Mouse (Mus musculus) cerebellum, adult (tissue): ENCODE data around the gene Cacna1e.
A peak's percentile ranks its signal among the peaks of the same experiment; 100 is the strongest.

ENCODE experiments used
- ATAC-seq: cut with Nextera tagmentation; 2 replicates; pipeline ENCODE4 v1.9.2; 2017; ENCODE audit warnings: mild to moderate bottlenecking, moderate library complexity, mixed read lengths; ENCODE audit not compliant: insufficient number of reproducible peaks, low FRiP score, low TSS enrichment

Gene Cacna1e

GRCm38 (mm10) chr1:154841057-154841630, 43.2 kb downstream of the Cacna1e start:
- ATAC-seq: no peak

DNA sequence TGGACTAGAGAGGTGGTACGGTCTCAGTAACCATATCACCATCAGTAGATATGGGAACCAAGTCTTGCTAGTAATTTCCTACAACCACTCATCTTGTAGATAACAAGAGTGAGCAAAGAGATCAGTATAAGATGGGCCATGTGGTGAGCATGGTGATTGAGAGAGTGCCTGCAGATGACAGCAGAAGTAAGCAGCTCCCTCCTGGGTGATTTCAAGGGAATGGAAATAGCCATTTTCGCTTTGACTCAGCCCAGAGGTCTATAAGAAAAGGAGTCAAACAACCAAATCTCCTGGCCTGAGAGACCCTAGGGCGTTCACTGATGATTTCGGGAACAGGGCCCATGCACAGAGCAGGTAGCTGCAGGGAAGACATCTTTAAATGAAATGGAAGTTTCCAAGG, 45.0 kb downstream of the Cacna1e start:
- ATAC-seq: no peak

- ATAC-seq: no peak
These were observed 47.8 kb downstream of the Cacna1e start for GRCm38 (mm10) chr1:154836473-154836872.

- ATAC-seq: no peak
These were observed 52.1 kb downstream of the Cacna1e start for GRCm38 (mm10) chr1:154832168-154832539.

DNA sequence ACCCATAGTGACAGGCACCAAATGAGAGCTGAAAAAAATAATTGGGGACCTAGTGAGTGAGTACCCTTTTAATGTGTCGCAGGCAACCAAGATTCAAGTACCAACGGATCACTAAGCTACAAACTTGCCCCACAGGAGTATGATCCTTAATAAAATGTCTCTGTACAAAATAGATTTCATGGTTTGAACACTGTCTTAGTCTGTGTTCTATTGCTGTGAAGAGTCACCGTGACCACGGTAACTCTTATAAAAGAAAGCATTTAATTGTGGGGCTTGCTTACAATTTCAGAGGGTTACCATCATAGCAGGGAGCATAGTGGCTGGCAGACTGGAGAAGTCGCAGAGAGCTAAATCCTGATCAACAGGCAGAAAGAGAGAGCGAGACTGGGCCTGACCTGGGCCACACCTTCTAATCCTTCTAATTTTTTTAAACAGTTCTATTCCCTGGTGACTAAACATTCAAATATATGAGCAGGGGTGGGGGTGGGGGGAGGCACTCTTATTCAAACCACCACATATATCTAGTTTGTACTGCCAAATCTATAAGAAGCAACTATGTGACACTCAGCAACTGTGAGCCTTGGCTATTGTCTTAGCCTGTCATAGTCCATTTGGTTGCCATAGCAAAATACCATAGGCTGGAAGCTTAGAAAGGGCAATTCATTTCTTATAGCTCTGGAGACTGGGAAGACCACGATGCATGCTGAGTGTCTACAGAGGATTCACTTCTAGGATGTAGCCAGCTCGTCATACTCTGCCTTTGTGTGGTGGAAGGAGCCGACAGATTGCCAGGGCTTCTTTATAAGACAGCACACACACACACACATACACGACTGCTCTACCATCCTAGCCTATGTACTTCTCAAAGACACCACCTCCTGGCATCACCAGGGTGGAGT, 52.8 kb downstream of the Cacna1e start:
- ATAC-seq: no peak

- ATAC-seq: no peak
These were observed 54.2 kb downstream of the Cacna1e start for GRCm38 (mm10) chr1:154830051-154830450.

DNA sequence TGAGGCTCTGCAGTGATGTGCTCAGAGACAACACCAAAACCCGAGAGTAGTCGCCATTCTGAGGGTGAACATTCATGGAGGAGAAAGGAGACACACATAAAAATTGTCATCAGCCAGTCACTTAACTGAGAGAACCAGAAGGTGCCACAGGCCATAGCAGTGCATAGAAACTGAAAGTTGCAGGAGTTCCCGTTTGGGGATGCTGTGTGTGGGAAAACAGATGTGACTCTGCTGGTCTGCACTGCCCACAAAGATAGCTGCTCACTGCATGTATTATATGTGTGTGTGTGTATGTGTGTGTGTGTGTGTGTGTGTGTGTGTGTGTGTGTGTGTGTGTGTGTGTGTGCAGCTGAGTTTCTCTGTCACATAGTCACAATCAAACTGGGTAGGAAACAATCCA, 61.2 kb downstream of the Cacna1e start:
- ATAC-seq: no peak

DNA sequence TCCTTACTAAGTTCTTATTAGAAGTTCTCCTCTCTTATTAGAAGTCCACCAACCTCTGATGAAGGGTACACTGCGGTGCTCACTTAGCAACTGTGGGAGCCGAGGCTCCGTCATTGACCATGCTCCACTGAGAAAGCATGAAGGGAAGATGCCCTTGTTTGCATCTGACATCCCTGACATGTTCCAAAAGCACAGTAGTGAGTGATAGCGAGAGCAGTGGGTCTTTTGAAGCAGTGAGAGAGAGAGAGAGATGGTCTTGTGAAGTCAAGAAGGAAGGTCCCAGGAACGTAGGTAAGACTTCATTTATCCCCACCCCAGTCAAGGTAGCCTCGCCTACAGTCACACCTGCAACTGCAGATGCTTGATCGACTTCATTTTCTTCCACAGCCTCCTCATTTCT, 63.9 kb downstream of the Cacna1e start:
- ATAC-seq: no peak

DNA sequence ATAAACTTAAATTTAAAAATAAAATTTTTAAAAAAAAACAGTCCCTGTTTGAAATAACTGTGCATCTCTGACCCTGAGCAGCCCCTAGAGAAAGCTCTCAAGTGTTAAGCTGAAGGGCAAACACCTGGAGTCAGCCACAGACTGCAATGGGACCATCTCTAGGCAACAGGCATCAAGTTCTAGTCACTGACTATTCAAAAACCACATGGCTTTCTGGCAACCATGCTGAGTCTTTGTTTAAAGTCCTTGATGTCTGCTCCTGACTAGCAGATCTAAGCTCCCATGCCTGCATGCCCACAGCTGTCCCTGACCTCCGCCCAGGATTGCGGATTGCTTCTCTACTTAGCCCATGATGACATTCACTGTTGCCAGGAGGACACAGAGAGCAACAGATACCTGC, 64.3 kb downstream of the Cacna1e start:
- no peak for ATAC-seq

DNA sequence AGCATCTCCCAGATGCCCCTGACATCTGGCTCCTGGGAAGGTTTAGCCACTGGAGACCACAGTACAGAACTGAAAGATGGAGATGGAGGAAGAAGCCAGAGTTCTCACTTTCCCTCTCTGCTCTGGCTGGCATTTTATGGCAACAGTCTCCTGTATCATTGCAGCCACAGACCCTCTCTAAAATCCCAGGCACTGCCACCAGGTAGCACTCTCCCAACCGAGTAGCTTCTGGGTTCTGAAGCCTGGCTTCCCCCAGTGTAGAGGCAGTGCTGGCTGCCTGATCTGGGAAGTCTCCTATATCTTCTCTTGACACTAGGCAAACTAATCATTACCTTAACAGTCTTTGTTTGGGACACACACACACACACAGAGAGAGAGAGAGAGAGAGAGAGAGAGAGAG, 65.6 kb downstream of the Cacna1e start:
- no peak for ATAC-seq

DNA sequence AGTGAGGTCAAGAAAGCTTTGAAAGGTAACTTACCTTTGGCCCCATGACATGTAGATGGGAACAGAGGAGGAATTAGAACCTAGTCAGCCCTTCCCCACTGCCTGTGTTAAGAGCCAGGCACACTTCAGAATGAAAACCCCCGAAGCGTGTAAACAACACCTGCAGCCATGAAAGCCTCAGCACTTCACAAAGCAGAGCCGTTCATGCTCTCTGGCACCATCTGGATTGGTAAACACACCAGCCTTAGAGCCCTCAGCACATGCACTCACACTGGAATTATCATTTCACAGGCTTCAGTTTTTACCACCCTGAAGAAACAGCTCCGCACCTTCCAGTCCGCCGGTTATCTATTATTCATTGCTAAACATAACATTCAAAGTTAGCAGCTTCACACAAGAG, 67.5 kb downstream of the Cacna1e start:
- no peak for ATAC-seq

DNA sequence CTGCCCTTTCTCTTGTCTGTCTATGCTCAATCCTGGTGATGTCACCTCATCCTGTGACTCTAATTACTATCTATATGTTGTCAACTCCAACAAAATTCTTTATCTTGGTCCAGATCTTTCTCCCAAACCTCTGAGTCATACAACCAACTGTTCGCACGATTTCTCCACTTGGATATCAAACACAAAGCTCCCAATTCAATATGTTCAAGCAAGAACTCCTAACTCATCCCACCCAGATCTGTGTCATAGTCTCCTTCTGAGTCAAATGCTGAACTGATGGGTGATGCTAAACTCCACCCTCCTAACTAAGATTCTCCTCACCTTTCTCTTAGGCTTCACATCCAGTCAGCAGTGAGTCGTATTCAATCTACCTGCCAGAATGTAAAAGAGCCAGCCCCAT, 68.0 kb downstream of the Cacna1e start:
- ATAC-seq: no peak

- ATAC-seq: peak; percentile 71
These were observed 78.6 kb downstream of the Cacna1e start for GRCm38 (mm10) chr1:154805742-154806141.

DNA sequence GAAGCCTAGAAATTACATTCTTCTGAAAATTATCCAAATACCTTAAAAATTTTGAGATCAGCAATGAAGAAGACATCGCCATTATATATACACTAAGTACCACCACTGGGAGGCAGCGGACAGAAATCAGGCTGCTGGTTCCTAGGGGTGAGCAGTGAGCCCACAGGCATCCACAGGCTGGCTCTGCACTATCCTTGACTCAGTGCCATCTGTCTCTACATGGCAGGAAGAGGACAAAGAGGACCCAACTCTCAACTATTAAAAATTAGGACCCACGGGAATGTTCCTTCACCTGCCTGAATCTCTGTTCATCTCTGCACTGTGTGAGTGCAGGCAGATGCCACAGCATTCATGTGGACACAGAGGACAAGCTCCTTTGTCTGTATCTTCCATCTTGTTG, 79.3 kb downstream of the Cacna1e start:
- ATAC-seq: no peak

GRCm38 (mm10) chr1:154802301-154802904, 81.9 kb downstream of the Cacna1e start:
- ATAC-seq: no peak

DNA sequence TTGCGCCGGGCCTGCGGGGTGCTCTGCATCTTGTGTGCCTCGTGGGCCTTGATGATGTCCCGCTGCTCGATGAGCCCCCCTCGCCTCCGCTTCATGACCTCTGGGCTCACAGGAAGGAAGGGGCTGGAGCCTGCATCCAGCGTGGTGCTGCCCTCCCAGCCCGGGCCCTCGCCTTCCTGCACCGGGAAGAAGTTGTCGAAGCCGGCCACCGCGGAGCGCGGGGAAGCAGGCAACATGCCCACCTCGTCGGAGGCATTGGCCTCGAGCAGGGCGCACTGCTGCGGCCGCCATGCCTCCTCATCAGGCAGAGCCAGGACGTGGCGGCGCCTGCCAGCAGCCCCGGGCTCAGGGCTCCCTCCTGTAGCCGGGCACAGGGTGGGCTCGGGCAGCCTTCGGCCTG, 85.0 kb downstream of the Cacna1e start:
- peak; percentile 26; the same call in 1 of the 2 replicates for ATAC-seq

DNA sequence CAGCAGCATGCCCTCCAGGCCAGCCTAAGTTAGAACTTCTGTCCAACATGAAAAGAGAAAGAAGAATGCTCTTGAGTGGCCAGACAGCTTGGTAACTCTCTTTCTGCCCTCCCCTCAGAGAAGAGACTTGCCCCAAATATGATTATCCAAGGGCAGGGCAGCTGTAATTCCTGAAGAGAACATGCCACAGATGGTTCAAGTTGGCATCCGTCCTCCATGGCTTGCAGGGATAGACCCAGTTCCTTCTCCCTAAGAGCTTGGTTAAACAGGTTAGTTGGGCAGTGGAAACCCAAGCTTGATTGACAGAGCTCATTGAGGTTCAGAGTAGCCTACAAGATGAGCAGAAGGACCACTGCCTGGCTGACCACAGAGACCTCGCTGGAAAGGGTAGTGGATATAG, 85.5 kb downstream of the Cacna1e start:
- peak; percentile 72 for ATAC-seq

GRCm38 (mm10) chr1:154796685-154797084, 87.6 kb downstream of the Cacna1e start:
- no peak for ATAC-seq

GRCm38 (mm10) chr1:154794518-154794951, 89.8 kb downstream of the Cacna1e start:
- no peak for ATAC-seq

- peak; percentile 74 for ATAC-seq
These were observed 92.6 kb downstream of the Cacna1e start for GRCm38 (mm10) chr1:154791544-154792174.

GRCm38 (mm10) chr1:154788491-154788890, 95.8 kb downstream of the Cacna1e start:
- ATAC-seq: no peak
